Mouse (Mus musculus) embryonic facial prominence, embryonic 13.5 days (tissue): ENCODE measurements at regions not wholly inside any gene's neighbourhood (a gene's known extent, or its start where the extent isn't known, plus 50 kb on each side); places are given as distances from the start of the nearest gene placed in this dataset.

Experiments
- ATAC-seq: fragments of 200-750 bp; cut with Nextera tagmentation; 2 replicates; pipeline ENCODE4 v1.8.0; 2017; ENCODE audit warnings: low read depth; ENCODE audit not compliant: insufficient number of reproducible peaks, insufficient read depth, low FRiP score, low TSS enrichment
- H3K27ac ChIP-seq: fragments of 300-500 bp; sonication (generic); 2 replicates; pipeline ENCODE4 v1.5.1; 2015; ENCODE audit warnings: moderate library complexity, mild to moderate bottlenecking, inconsistent platforms
- H3K27me3 ChIP-seq: fragments of 300-500 bp; sonication (generic); 2 replicates; pipeline ENCODE4 v1.6.1; 2015; ENCODE audit warnings: mild to moderate bottlenecking, inconsistent platforms
- H3K36me3 ChIP-seq: fragments of 300-500 bp; sonication (generic); 2 replicates; pipeline ENCODE4 v1.6.1; 2015; ENCODE audit warnings: mild to moderate bottlenecking, inconsistent platforms
- H3K4me1 ChIP-seq: fragments of 300-500 bp; sonication (generic); 2 replicates; pipeline ENCODE4 v1.6.1; 2015; ENCODE audit warnings: inconsistent platforms
- H3K4me2 ChIP-seq: fragments of 300-500 bp; sonication (generic); 2 replicates; pipeline ENCODE4 v1.6.1; 2015; ENCODE audit warnings: moderate library complexity, mild to moderate bottlenecking, inconsistent platforms
- H3K4me3 ChIP-seq: fragments of 300-500 bp; sonication (generic); 2 replicates; pipeline ENCODE4 v1.5.1; 2015; ENCODE audit warnings: mild to moderate bottlenecking, inconsistent platforms
- H3K9ac ChIP-seq: fragments of 300-500 bp; sonication (generic); 2 replicates; pipeline ENCODE4 v1.6.1; 2015; ENCODE audit warnings: mild to moderate bottlenecking, inconsistent platforms
- H3K9me3 ChIP-seq: fragments of 300-500 bp; sonication (generic); 2 replicates; pipeline ENCODE4 v1.6.1; 2016; ENCODE audit warnings: inconsistent platforms
- WGBS: fragments of 180-500 bp; shearing (Covaris S2); methylation state at CpG from one replicate; pipeline ENCODE4 v1.1.7; 2015; ENCODE audit warnings: mixed read lengths; 5-methylcytosine and 5-hydroxymethylcytosine counted together

- ATAC-seq, result no peak
- Histone ChIP-seq H3K27ac (no peak overlapping the region), H3K9ac (no peak overlapping the region), H3K9me3 (no peaks in the 10 kb centered on the region), H3K27me3 (no peaks in the 10 kb centered on the region), H3K4me2 (no peak overlapping the region), H3K4me1 (no peaks in the 10 kb centered on the region), H3K36me3 (no peaks in the 10 kb centered on the region), H3K4me3 (no peak overlapping the region)
- WGBS, result 63% methylated on average over 5 of the region's 5 CpGs
These were observed 660.2 kb downstream of the Magi1 start for GRCm38 (mm10) chr6:93623541-93623940.

DNA sequence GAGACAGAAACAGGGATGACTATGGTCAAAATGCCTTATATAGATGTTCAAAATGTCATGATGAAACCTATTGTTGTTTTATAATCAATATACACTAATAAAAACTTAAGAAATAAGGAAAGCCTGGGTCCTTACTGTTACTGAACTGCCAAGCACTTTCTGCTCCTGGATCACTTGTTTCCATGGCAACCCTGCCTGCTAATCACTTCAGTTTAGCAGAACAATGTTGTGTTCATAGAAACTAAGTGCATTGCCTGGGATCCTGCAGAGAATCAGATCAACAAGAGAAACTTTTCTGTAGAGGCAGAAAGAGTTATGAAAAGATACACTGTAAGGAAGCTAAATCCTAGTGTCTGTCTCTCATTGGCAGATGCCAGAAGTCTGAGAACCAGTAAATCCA is 666.8 kb downstream of the Magi1 start:
- H3K27me3 ChIP-seq, result no peaks in the 10 kb centered on the region
- no peak overlapping the region for H3K4me2 ChIP-seq
- H3K4me3 ChIP-seq, result no peak overlapping the region
- no peak for ATAC-seq
- H3K36me3 ChIP-seq, result no peaks in the 10 kb centered on the region
- no peak overlapping the region for H3K27ac ChIP-seq
- H3K4me1 ChIP-seq, result no peaks in the 10 kb centered on the region
- no peaks in the 10 kb centered on the region for H3K9me3 ChIP-seq
- H3K9ac ChIP-seq, result no peak overlapping the region

- no peak overlapping the region for H3K27ac ChIP-seq
- no peak for ATAC-seq
- WGBS, result 87% methylated on average over 2 of the region's 2 CpGs
These were observed 657.1 kb upstream of the Adamts9 start for GRCm38 (mm10) chr6:93600376-93600775.

DNA sequence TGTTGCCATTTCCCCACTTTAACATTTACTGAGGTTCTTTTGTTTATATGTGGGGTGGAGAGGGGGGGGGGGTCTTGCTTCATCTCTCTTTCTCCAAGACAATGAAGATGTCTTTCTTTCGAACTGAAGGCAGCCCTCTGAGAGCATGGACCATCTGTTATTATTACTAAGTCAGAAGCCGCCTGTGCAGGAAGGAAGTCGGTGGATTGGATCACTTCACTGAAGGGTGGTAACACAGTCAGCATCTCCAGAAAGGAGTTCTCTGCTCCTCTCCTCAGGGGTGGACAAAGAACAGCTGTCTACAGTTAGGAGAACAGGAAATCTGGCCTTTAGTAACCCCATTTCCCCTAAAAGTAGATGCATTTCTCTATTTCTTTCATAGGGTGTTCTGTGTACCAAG is 656.1 kb upstream of the Adamts9 start:
- H3K4me3 ChIP-seq, result no peak overlapping the region
- 62% methylated on average over 3 of the region's 3 CpGs for WGBS
- H3K4me2 ChIP-seq, result no peak overlapping the region
- 0 out of 2 replicates have a peak, but pooled peaks cover 3% of the 10 kb centered on the region for H3K4me1 ChIP-seq
- H3K9ac ChIP-seq, result no peak overlapping the region
- H3K9me3 ChIP-seq, result no peaks in the 10 kb centered on the region
- ATAC-seq, result no peak
- H3K36me3 ChIP-seq, result no peaks in the 10 kb centered on the region
- H3K27me3 ChIP-seq, result no peaks in the 10 kb centered on the region
- no peak overlapping the region for H3K27ac ChIP-seq

More at GRCm38 (mm10) chr6:93600376-93600775, 657.1 kb upstream of the Adamts9 start:
- H3K9me3 ChIP-seq, result no peaks in the 10 kb centered on the region
- H3K27me3 ChIP-seq, result no peaks in the 10 kb centered on the region
- no peak overlapping the region for H3K9ac ChIP-seq
- no peaks in the 10 kb centered on the region for H3K36me3 ChIP-seq
- no peak overlapping the region for H3K4me3 ChIP-seq
- no peak overlapping the region for H3K4me2 ChIP-seq
- 0 out of 2 replicates have a peak, but pooled peaks cover 3% of the 10 kb centered on the region for H3K4me1 ChIP-seq

DNA sequence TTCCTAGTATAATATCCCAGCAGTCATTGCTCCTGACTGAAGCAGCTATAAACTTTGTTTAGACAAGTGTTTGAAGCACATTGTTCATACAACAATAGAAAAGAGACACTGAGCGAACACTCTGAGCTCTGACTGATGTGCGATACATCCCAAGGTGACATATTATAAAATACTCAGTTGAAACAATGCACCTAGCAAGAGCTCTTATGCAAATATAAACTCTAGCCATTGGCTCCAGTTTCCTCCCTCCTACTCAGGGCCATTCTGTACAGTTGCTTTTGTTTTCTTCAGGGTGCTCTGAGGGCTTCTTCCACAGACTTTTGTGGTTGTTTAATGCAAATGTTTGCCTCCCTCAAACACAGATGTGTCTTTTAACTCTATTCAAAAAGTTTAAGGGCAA is 646.6 kb upstream of the Adamts9 start:
- H3K4me3 ChIP-seq, result no peak overlapping the region
- no peaks in the 10 kb centered on the region for H3K9me3 ChIP-seq
- no peaks in the 10 kb centered on the region for H3K36me3 ChIP-seq
- no peak overlapping the region for H3K9ac ChIP-seq
- no peak overlapping the region for H3K27ac ChIP-seq
- H3K4me2 ChIP-seq, result no peak overlapping the region
- H3K4me1 ChIP-seq, result no peaks in the 10 kb centered on the region; the same call in 1 of the 2 replicates
- H3K27me3 ChIP-seq, result no peaks in the 10 kb centered on the region
- WGBS, result 95% methylated on average over 2 of the region's 2 CpGs
- no peak for ATAC-seq

- Histone ChIP-seq H3K9me3 (no peaks in the 10 kb centered on the region), H3K36me3 (no peaks in the 10 kb centered on the region), H3K27me3 (no peaks in the 10 kb centered on the region), H3K4me3 (no peak overlapping the region), H3K9ac (no peak overlapping the region), H3K27ac (no peak overlapping the region), H3K4me1 (no peaks in the 10 kb centered on the region; the same call in 1 of the 2 replicates), H3K4me2 (no peak overlapping the region)
- WGBS, result 79% methylated on average over 2 of the region's 2 CpGs
- no peak for ATAC-seq
These were observed 643.6 kb upstream of the Adamts9 start for GRCm38 (mm10) chr6:93586871-93587270.

DNA sequence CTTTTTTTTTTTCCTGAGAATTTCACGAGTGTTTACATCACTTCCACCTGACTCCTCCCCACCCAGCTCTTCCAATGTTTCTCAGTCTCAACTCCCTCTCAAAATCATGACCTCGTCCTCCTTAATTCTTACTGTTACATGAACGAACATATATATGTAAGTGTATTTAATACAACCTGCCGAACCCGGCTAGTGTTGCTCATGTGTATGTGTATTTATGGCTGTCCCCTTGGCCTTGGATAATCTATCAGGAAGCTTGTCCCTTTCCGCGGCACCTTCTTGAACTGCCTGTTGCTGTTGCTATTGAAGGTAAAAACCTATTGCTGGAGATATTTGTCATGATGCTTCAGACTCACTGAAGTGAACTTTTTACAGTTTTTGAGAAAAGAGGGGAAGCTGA is 637.8 kb upstream of the Adamts9 start:
- H3K27ac ChIP-seq, result no peak overlapping the region
- H3K4me1 ChIP-seq, result no peaks in the 10 kb centered on the region
- H3K4me2 ChIP-seq, result no peak overlapping the region
- 89% methylated on average over 7 of the region's 7 CpGs for WGBS
- H3K27me3 ChIP-seq, result no peaks in the 10 kb centered on the region
- no peaks in the 10 kb centered on the region for H3K9me3 ChIP-seq
- no peak overlapping the region for H3K4me3 ChIP-seq
- no peak overlapping the region for H3K9ac ChIP-seq
- H3K36me3 ChIP-seq, result no peaks in the 10 kb centered on the region
- no peak for ATAC-seq

- no peak overlapping the region for H3K27ac ChIP-seq
These were observed 637.4 kb upstream of the Adamts9 start for GRCm38 (mm10) chr6:93580716-93581115.

DNA sequence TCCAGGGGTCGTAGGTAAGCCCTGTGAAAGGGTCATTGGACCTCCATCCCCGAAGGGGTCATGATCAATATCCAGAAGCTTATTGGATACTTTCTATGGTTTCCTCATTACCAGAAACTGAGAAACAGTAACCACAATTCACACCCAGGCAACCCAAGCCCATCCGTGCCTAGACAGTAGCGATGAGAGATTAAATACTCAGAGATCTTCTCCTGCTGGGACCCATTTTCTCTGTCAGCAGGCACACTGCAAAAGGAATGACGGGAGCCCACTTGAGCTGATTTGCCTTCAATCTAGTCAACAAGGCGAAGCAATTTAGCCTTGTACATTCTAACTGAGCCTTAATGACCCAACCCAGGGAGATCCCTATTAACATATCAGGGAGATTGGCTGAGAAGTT is 632.0 kb upstream of the Adamts9 start:
- no peak for ATAC-seq
- Histone ChIP-seq H3K4me3 (no peak overlapping the region), H3K4me1 (no peaks in the 10 kb centered on the region), H3K36me3 (no peaks in the 10 kb centered on the region), H3K27me3 (no peaks in the 10 kb centered on the region), H3K9ac (no peak overlapping the region), H3K27ac (no peak overlapping the region), H3K9me3 (no peaks in the 10 kb centered on the region), H3K4me2 (no peak overlapping the region)
- 80% methylated on average over 6 of the region's 6 CpGs for WGBS

More at GRCm38 (mm10) chr6:93580716-93581115, 637.4 kb upstream of the Adamts9 start:
- Histone ChIP-seq H3K9me3 (no peaks in the 10 kb centered on the region), H3K4me3 (no peak overlapping the region), H3K4me2 (no peak overlapping the region), H3K36me3 (no peaks in the 10 kb centered on the region), H3K9ac (no peak overlapping the region), H3K27me3 (no peaks in the 10 kb centered on the region), H3K4me1 (no peaks in the 10 kb centered on the region)
- WGBS, result 83% methylated on average over 6 of the region's 6 CpGs
- no peak for ATAC-seq

DNA sequence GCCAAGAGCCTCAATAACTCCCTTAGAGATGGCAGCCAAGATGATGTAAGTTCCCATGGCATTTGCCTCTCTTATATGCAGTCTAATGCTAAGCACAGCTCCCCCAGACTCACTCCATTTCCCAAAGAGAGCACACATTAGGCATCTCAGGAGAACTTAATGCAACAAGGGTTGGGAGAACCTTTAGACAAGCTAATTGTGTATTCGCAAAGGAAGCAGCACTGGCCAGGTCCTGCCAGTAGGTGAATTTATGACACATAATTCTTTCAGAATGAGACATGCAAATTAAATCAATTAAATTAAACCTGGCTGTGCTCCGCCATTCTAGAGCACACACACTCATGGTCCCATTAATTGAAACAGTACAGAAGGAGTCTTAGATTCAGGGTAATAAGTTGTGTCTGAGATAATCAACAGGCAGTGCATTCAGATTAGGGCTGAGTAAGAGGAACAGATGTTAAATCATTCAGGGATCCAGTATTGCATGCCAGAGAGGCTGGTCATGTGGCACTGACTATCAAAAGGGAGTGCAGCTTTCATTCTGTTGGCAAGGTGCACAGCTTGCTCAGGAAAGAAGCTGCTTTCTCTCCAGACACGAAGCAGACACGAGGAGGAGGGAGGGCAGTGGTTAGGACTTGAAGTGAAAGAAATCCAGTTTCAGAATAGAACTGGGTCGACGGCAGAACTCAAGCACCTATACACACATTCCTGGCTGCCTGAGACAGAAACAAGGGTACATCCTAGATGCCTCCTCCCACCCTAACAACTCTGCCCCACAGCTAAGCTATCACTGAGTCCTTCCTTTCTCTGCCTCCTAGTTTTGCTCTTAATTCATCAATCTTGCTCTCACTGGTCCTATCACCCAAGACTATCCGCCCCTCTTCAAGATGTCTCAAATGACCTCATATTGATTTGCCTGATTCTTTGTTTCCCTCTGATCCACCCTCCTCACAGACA is 630.7 kb upstream of the Adamts9 start:
- Histone ChIP-seq H3K27ac (no peak overlapping the region), H3K9ac (no peak overlapping the region), H3K27me3 (no peaks in the 10 kb centered on the region), H3K4me1 (no peaks in the 10 kb centered on the region), H3K4me3 (no peak overlapping the region), H3K9me3 (no peaks in the 10 kb centered on the region), H3K36me3 (no peaks in the 10 kb centered on the region), H3K4me2 (no peak overlapping the region)
- WGBS, result 59% methylated on average over 7 of the region's 7 CpGs
- no peak for ATAC-seq

- no peak for ATAC-seq
- 88% methylated on average over 2 of the region's 2 CpGs for WGBS
- no peak overlapping the region for H3K27ac ChIP-seq
- no peak overlapping the region for H3K9ac ChIP-seq
- H3K9me3 ChIP-seq, result no peaks in the 10 kb centered on the region
- no peak overlapping the region for H3K4me3 ChIP-seq
- H3K36me3 ChIP-seq, result no peaks in the 10 kb centered on the region
- no peak overlapping the region for H3K4me2 ChIP-seq
- no peaks in the 10 kb centered on the region for H3K4me1 ChIP-seq
- no peaks in the 10 kb centered on the region for H3K27me3 ChIP-seq
These were observed 626.6 kb upstream of the Adamts9 start for GRCm38 (mm10) chr6:93569866-93570265.

DNA sequence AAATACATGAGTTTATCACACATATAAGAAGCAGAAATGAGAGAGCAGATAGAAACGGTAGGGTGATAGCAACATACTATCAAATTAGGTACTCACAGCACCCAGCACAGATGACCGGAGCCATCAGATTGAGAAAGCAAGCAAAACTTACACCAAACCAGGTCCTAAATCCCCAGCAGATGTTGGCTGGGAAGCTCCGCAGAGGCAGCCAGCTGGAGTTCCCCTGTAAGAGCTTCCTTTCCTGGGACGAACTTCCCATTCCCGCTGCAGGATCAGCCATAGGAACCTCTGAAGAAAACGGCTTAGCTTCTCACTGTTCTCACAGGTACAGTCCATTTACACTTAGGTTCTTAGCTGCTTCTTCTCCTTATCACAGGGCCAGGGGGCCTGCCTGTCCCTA is 625.9 kb upstream of the Adamts9 start:
- no peak overlapping the region for H3K4me3 ChIP-seq
- H3K36me3 ChIP-seq, result no peaks in the 10 kb centered on the region
- no peak for ATAC-seq
- no peak overlapping the region for H3K4me2 ChIP-seq
- no peaks in the 10 kb centered on the region for H3K9me3 ChIP-seq
- no peak overlapping the region for H3K9ac ChIP-seq
- H3K27ac ChIP-seq, result no peak overlapping the region
- no peaks in the 10 kb centered on the region for H3K4me1 ChIP-seq
- WGBS, result 81% methylated on average over 6 of the region's 6 CpGs
- H3K27me3 ChIP-seq, result no peaks in the 10 kb centered on the region
